Mouse (Mus musculus): ENCODE data around the gene Gpr3. TPM values are rescaled to one million over a fixed set of nuclear protein-coding genes. Genes with fewer than 3 reads are reported as not detected.

Gene Gpr3
- total RNA-seq, 1 experiment from 2014 or later = 0.50 TPM

- ATAC-seq (replicated peaks in 1 of 2; ENCODE audit: insufficient read depth in 1 of 2, low FRiP score in 2 of 2, low TSS enrichment in 1 of 2, low read depth in 1 of 2, poor library complexity in 2 of 2, severe bottlenecking in 2 of 2) = no peak
Measured at GRCm38 (mm10) chr4:133160211-133160610, 52.1 kb downstream of the Gpr3 start.

GRCm38 (mm10) chr4:133159646-133160045 is 52.7 kb downstream of the Gpr3 start:
- peak; percentile 77 to 83 for ATAC-seq (replicated peaks in 1 of 2; ENCODE audit: insufficient read depth in 1 of 2, low FRiP score in 2 of 2, low TSS enrichment in 1 of 2, low read depth in 1 of 2, poor library complexity in 2 of 2, severe bottlenecking in 2 of 2)

Other genes starting within 250 kb of the Gpr3 start
- 5.2 and 8.8 TPM in 2 replicates for gene Fgr, start 238.4 kb downstream of the Gpr3 start, total RNA-seq (2017)
- gene Ahdc1, start 201.3 kb downstream of the Gpr3 start, total RNA-seq (2017) = 7.2 and 9.8 TPM in 2 replicates
- gene Wasf2, start 82.0 kb downstream of the Gpr3 start, total RNA-seq (2017) = 46.9 and 58.8 TPM in 2 replicates
- gene Cd164l2, start 405 bp downstream of the Gpr3 start, total RNA-seq (2017) = not detected in 2 replicates
- 1.8 and 3.5 TPM in 2 replicates for gene Map3k6, start 28.3 kb upstream of the Gpr3 start, total RNA-seq (2017)
- gene Sytl1, start 50.6 kb upstream of the Gpr3 start, total RNA-seq (2017) = 7.2 and 20.1 TPM in 2 replicates
- 11.6 and 21.5 TPM in 2 replicates for gene Tmem222, start 65.3 kb upstream of the Gpr3 start, total RNA-seq (2017)
- 11.3 and 13.7 TPM in 2 replicates for gene Wdtc1, start 140.9 kb upstream of the Gpr3 start, total RNA-seq (2017)
- gene Slc9a1, start 157.2 kb upstream of the Gpr3 start, total RNA-seq (2017) = 11.0 and 16.9 TPM in 2 replicates

Data from hematopoietic stem cell, adult 5-6 weeks (primary cell).